Mouse (Mus musculus): ENCODE measurements around the gene Grm7. TPM values are rescaled to one million over a fixed set of nuclear protein-coding genes. Genes with fewer than 3 reads are reported as not detected.

Gene Grm7
- polyA plus RNA-seq, 1 experiment = 0.13 TPM

GRCm38 (mm10) chr6:111368551-111368950 lies 723.2 kb downstream of the Grm7 start:
- no peaks in the 10 kb centered on the region for H3K27me3 ChIP-seq (ENCODE audit: control insufficient read depth, insufficient read depth, low read length)
- TF ChIP-seq POLR2A (IDR thresholded peaks at IDR 0.05; ENCODE audit: control insufficient read depth, extremely low read depth, insufficient read depth, low read length, poor library complexity) (no peak), CTCF (IDR thresholded peaks at IDR 0.05; ENCODE audit: borderline replicate concordance, control insufficient read depth, extremely low read depth, insufficient read depth, low read length, poor library complexity) (no peak)
- H3K4me3 ChIP-seq (ENCODE audit: control insufficient read depth, insufficient read depth, low read length) = no peak overlapping the region
- WGBS = 88% methylated on average over 3 of the region's 3 CpGs
- no peaks in the 10 kb centered on the region for H3K4me1 ChIP-seq (replicated peaks; ENCODE audit: control insufficient read depth, insufficient read depth, low read length)
- no peak overlapping the region for H3K27ac ChIP-seq (ENCODE audit: control insufficient read depth, insufficient read depth, low read length)
- H3K36me3 ChIP-seq (ENCODE audit: control insufficient read depth, insufficient read depth, low read length) = no peaks in the 10 kb centered on the region
- DNase-seq = no peak

- Histone ChIP-seq H3K27me3 (ENCODE audit: control insufficient read depth, insufficient read depth, low read length) (no peaks in the 10 kb centered on the region), H3K4me3 (ENCODE audit: control insufficient read depth, insufficient read depth, low read length) (no peak overlapping the region), H3K36me3 (ENCODE audit: control insufficient read depth, insufficient read depth, low read length) (no peaks in the 10 kb centered on the region), H3K27ac (ENCODE audit: control insufficient read depth, insufficient read depth, low read length) (no peak overlapping the region), H3K4me1 (replicated peaks; ENCODE audit: control insufficient read depth, insufficient read depth, low read length) (no peaks in the 10 kb centered on the region)
- TF ChIP-seq CTCF (IDR thresholded peaks at IDR 0.05; ENCODE audit: borderline replicate concordance, control insufficient read depth, extremely low read depth, insufficient read depth, low read length, poor library complexity) (no peak), POLR2A (IDR thresholded peaks at IDR 0.05; ENCODE audit: control insufficient read depth, extremely low read depth, insufficient read depth, low read length, poor library complexity) (no peak)
- WGBS = 88% methylated on average over 2 of the region's 2 CpGs
- no peak for DNase-seq
These were observed 723.6 kb downstream of the Grm7 start for GRCm38 (mm10) chr6:111369013-111369412.

GRCm38 (mm10) chr6:111371581-111372349 lies 726.4 kb downstream of the Grm7 start:
- Histone ChIP-seq H3K27ac (ENCODE audit: control insufficient read depth, insufficient read depth, low read length) (no peak overlapping the region), H3K4me3 (ENCODE audit: control insufficient read depth, insufficient read depth, low read length) (no peak overlapping the region), H3K27me3 (ENCODE audit: control insufficient read depth, insufficient read depth, low read length) (no peaks in the 10 kb centered on the region), H3K36me3 (ENCODE audit: control insufficient read depth, insufficient read depth, low read length) (no peaks in the 10 kb centered on the region), H3K4me1 (replicated peaks; ENCODE audit: control insufficient read depth, insufficient read depth, low read length) (no peaks in the 10 kb centered on the region)
- no peak for DNase-seq
- WGBS = 30% methylated on average over 4 of the region's 4 CpGs
- TF ChIP-seq POLR2A (IDR thresholded peaks at IDR 0.05; ENCODE audit: control insufficient read depth, extremely low read depth, insufficient read depth, low read length, poor library complexity) = no peak
- no peak for TF ChIP-seq CTCF (IDR thresholded peaks at IDR 0.05; ENCODE audit: borderline replicate concordance, control insufficient read depth, extremely low read depth, insufficient read depth, low read length, poor library complexity)

GRCm38 (mm10) chr6:111372626-111373380 lies 727.4 kb downstream of the Grm7 start:
- 47% methylated on average over 11 of the region's 11 CpGs for WGBS
- TF ChIP-seq POLR2A (IDR thresholded peaks at IDR 0.05; ENCODE audit: control insufficient read depth, extremely low read depth, insufficient read depth, low read length, poor library complexity) = no peak
- TF ChIP-seq CTCF (IDR thresholded peaks at IDR 0.05; ENCODE audit: borderline replicate concordance, control insufficient read depth, extremely low read depth, insufficient read depth, low read length, poor library complexity) = no peak
- no peaks in the 10 kb centered on the region for H3K27me3 ChIP-seq (ENCODE audit: control insufficient read depth, insufficient read depth, low read length)

GRCm38 (mm10) chr6:111380710-111381109 lies 735.3 kb downstream of the Grm7 start:
- Histone ChIP-seq H3K4me1 (replicated peaks; ENCODE audit: control insufficient read depth, insufficient read depth, low read length) (no peaks in the 10 kb centered on the region), H3K36me3 (ENCODE audit: control insufficient read depth, insufficient read depth, low read length) (no peaks in the 10 kb centered on the region), H3K4me3 (ENCODE audit: control insufficient read depth, insufficient read depth, low read length) (no peak overlapping the region), H3K27ac (ENCODE audit: control insufficient read depth, insufficient read depth, low read length) (no peak overlapping the region), H3K27me3 (ENCODE audit: control insufficient read depth, insufficient read depth, low read length) (no peaks in the 10 kb centered on the region)
- WGBS = 78% methylated on average over 2 of the region's 2 CpGs
- DNase-seq = no peak
- TF ChIP-seq CTCF (IDR thresholded peaks at IDR 0.05; ENCODE audit: borderline replicate concordance, control insufficient read depth, extremely low read depth, insufficient read depth, low read length, poor library complexity) (no peak), POLR2A (IDR thresholded peaks at IDR 0.05; ENCODE audit: control insufficient read depth, extremely low read depth, insufficient read depth, low read length, poor library complexity) (no peak)

More at GRCm38 (mm10) chr6:111372626-111373380, 727.4 kb downstream of the Grm7 start:
- H3K4me3 ChIP-seq (ENCODE audit: control insufficient read depth, insufficient read depth, low read length) = no peak overlapping the region
- H3K36me3 ChIP-seq (ENCODE audit: control insufficient read depth, insufficient read depth, low read length) = no peaks in the 10 kb centered on the region
- H3K4me1 ChIP-seq (replicated peaks; ENCODE audit: control insufficient read depth, insufficient read depth, low read length) = no peaks in the 10 kb centered on the region
- no peak overlapping the region for H3K27ac ChIP-seq (ENCODE audit: control insufficient read depth, insufficient read depth, low read length)
- no peak for DNase-seq

- Histone ChIP-seq H3K4me3 (ENCODE audit: control insufficient read depth, insufficient read depth, low read length) (no peak overlapping the region), H3K36me3 (ENCODE audit: control insufficient read depth, insufficient read depth, low read length) (no peaks in the 10 kb centered on the region), H3K27me3 (ENCODE audit: control insufficient read depth, insufficient read depth, low read length) (no peaks in the 10 kb centered on the region), H3K4me1 (replicated peaks; ENCODE audit: control insufficient read depth, insufficient read depth, low read length) (no peaks in the 10 kb centered on the region), H3K27ac (ENCODE audit: control insufficient read depth, insufficient read depth, low read length) (no peak overlapping the region)
- DNase-seq = no peak
- WGBS = 82% methylated on average over 8 of the region's 8 CpGs
- TF ChIP-seq CTCF (IDR thresholded peaks at IDR 0.05; ENCODE audit: borderline replicate concordance, control insufficient read depth, extremely low read depth, insufficient read depth, low read length, poor library complexity) = no peak
- TF ChIP-seq POLR2A (IDR thresholded peaks at IDR 0.05; ENCODE audit: control insufficient read depth, extremely low read depth, insufficient read depth, low read length, poor library complexity) = no peak
These were observed 763.4 kb downstream of the Grm7 start for GRCm38 (mm10) chr6:111408750-111409149.
